Mouse (Mus musculus) limb, embryonic 13.5 days (tissue): ENCODE measurements around the gene Arhgap9. TPM values are rescaled to one million over a fixed set of nuclear protein-coding genes. Genes with fewer than 3 reads are reported as not detected.

Experiments used
- ATAC-seq: fragments of 200-750 bp; cut with Nextera tagmentation; 2 replicates; pipeline ENCODE4 v1.8.0; 2017; ENCODE audit warnings: low read depth, moderate number of reproducible peaks, moderate TSS enrichment; ENCODE audit not compliant: low FRiP score
- H3K27ac ChIP-seq: fragments of 300-500 bp; sonication (generic); 2 replicates; pipeline ENCODE4 v1.5.1; 2015; ENCODE audit warnings: inconsistent platforms, mild to moderate bottlenecking, moderate library complexity
- H3K27me3 ChIP-seq: fragments of 300-500 bp; sonication (generic); 2 replicates; pipeline ENCODE4 v1.6.1; 2015; ENCODE audit warnings: mild to moderate bottlenecking, inconsistent platforms
- H3K36me3 ChIP-seq: fragments of 300-500 bp; sonication (generic); 2 replicates; pipeline ENCODE4 v1.6.1; 2015; ENCODE audit warnings: inconsistent platforms, mild to moderate bottlenecking, moderate library complexity
- H3K4me1 ChIP-seq: fragments of 300-500 bp; sonication (generic); 2 replicates; pipeline ENCODE4 v1.6.1; 2015; ENCODE audit warnings: inconsistent platforms
- H3K4me2 ChIP-seq: fragments of 300-500 bp; sonication (generic); replicated peaks from 2 replicates; pipeline ENCODE4 v1.6.1; 2015; ENCODE audit warnings: inconsistent platforms, mild to moderate bottlenecking, moderate library complexity
- H3K4me3 ChIP-seq: fragments of 300-500 bp; sonication (generic); 2 replicates; pipeline ENCODE4 v1.5.1; 2015; ENCODE audit warnings: moderate library complexity, mild to moderate bottlenecking, inconsistent platforms
- H3K9ac ChIP-seq: fragments of 300-500 bp; sonication (generic); 2 replicates; pipeline ENCODE4 v1.6.1; 2015; ENCODE audit warnings: mild to moderate bottlenecking, inconsistent platforms
- H3K9me3 ChIP-seq: fragments of 300-500 bp; sonication (generic); 2 replicates; pipeline ENCODE4 v1.6.1; 2016; ENCODE audit warnings: inconsistent platforms
- WGBS: fragments of 180-500 bp; shearing (Covaris S2); methylation state at CpG from one replicate; pipeline ENCODE4 v1.1.7; 2015; 5-methylcytosine and 5-hydroxymethylcytosine counted together
- polyA plus RNA-seq: library from polyadenylated mRNA; unstranded; fragments of >200 nt; fragmentation: Nextera tagmentation; extraction: Ambion mirVana; gene quantifications from 2 replicates; pipeline ENCODE4 v1.2.1, GENCODE M21; 2015

Arhgap9 gene
- polyA plus RNA-seq, 1 experiment from 2014 or later: 5.2 TPM

GRCm38 (mm10) chr10:127341891-127342639 is 20.3 kb downstream of the Arhgap9 start, which contains the start of gene Gli1:
Gene Gli1 (minus strand): TSS chr10:127341974.
- peak within 1 kb of the TSS; percentile 57 for H3K4me3 ChIP-seq
- H3K4me1 ChIP-seq: peaks cover 29% of the 10 kb centered on the region
- H3K27ac ChIP-seq: peak within 1 kb of the TSS; percentile 87
- no peaks in the 10 kb centered on the region for H3K27me3 ChIP-seq
- WGBS: under 1% methylated on average over 29 of the region's 29 CpGs
- no peaks in the 10 kb centered on the region for H3K9me3 ChIP-seq
- peak within 1 kb of the TSS; percentile 63 for H3K9ac ChIP-seq
- ATAC-seq: peak; percentile 25
- peaks cover 10% of the 10 kb centered on the region for H3K36me3 ChIP-seq
- peak within 1 kb of the TSS; percentile 75 for H3K4me2 ChIP-seq

GRCm38 (mm10) chr10:127343029-127343428 is 21.3 kb downstream of the Arhgap9 start:
- Histone ChIP-seq H3K9me3 (no peaks in the 10 kb centered on the region), H3K4me2 (no peak overlapping the region), H3K9ac (no peak overlapping the region), H3K36me3 (peaks cover under 1% of the 10 kb centered on the region; the same call in 1 of the 2 replicates), H3K4me3 (no peak overlapping the region), H3K4me1 (peaks cover 27% of the 10 kb centered on the region), H3K27me3 (no peaks in the 10 kb centered on the region), H3K27ac (no peak overlapping the region)
- no peak for ATAC-seq
- WGBS: 72% methylated on average over 3 of the region's 3 CpGs

GRCm38 (mm10) chr10:127346173-127346572 is 24.4 kb downstream of the Arhgap9 start:
- no peaks in the 10 kb centered on the region for H3K9me3 ChIP-seq
- no peaks in the 10 kb centered on the region for H3K27me3 ChIP-seq
- no peak overlapping the region for H3K27ac ChIP-seq
- ATAC-seq: no peak
- no peak overlapping the region for H3K4me2 ChIP-seq
- no peak overlapping the region for H3K4me3 ChIP-seq
- no peak overlapping the region for H3K9ac ChIP-seq
- 90% methylated on average over 3 of the region's 3 CpGs for WGBS
- H3K36me3 ChIP-seq: no peaks in the 10 kb centered on the region
- peaks cover 15% of the 10 kb centered on the region for H3K4me1 ChIP-seq

GRCm38 (mm10) chr10:127348957-127349356 is 27.2 kb downstream of the Arhgap9 start:
- 69% methylated on average over 4 of the region's 4 CpGs for WGBS
- peaks cover 12% of the 10 kb centered on the region for H3K4me1 ChIP-seq
- H3K9me3 ChIP-seq: no peaks in the 10 kb centered on the region
- H3K9ac ChIP-seq: no peak overlapping the region
- ATAC-seq: no peak
- no peaks in the 10 kb centered on the region for H3K36me3 ChIP-seq
- H3K4me2 ChIP-seq: no peak overlapping the region
- no peak overlapping the region for H3K4me3 ChIP-seq
- H3K27me3 ChIP-seq: no peaks in the 10 kb centered on the region
- H3K27ac ChIP-seq: no peak overlapping the region

- no peak for ATAC-seq
- peaks cover 12% of the 10 kb centered on the region for H3K4me1 ChIP-seq
- H3K4me3 ChIP-seq: no peak overlapping the region
- H3K36me3 ChIP-seq: no peaks in the 10 kb centered on the region
- no peak overlapping the region for H3K9ac ChIP-seq
- 82% methylated on average over 8 of the region's 8 CpGs for WGBS
- H3K27me3 ChIP-seq: no peaks in the 10 kb centered on the region
- no peak overlapping the region for H3K27ac ChIP-seq
- H3K9me3 ChIP-seq: no peaks in the 10 kb centered on the region
- H3K4me2 ChIP-seq: no peak overlapping the region
These were observed 28.0 kb downstream of the Arhgap9 start for GRCm38 (mm10) chr10:127349810-127350209.

- Histone ChIP-seq H3K4me2 (peak overlapping the region; percentile 60), H3K9ac (peak overlapping the region; percentile 53; the same call in 1 of the 2 replicates), H3K27me3 (no peaks in the 10 kb centered on the region), H3K4me1 (peaks cover 12% of the 10 kb centered on the region), H3K4me3 (peak overlapping the region; percentile 27), H3K9me3 (no peaks in the 10 kb centered on the region), H3K27ac (no peak overlapping the region), H3K36me3 (no peaks in the 10 kb centered on the region)
- WGBS: 13% methylated on average over 24 of the region's 24 CpGs
- ATAC-seq: peak; percentile 79
These were observed 29.0 kb downstream of the Arhgap9 start for GRCm38 (mm10) chr10:127350594-127351284.

GRCm38 (mm10) chr10:127351285-127351595 is 29.5 kb downstream of the Arhgap9 start:
- no peaks in the 10 kb centered on the region for H3K36me3 ChIP-seq
- peak overlapping the region; percentile 60 for H3K4me2 ChIP-seq
- H3K9me3 ChIP-seq: no peaks in the 10 kb centered on the region
- peaks cover 12% of the 10 kb centered on the region for H3K4me1 ChIP-seq
- peak overlapping the region; percentile 27; the same call in 1 of the 2 replicates for H3K4me3 ChIP-seq
- peak overlapping the region; percentile 53; the same call in 1 of the 2 replicates for H3K9ac ChIP-seq
- WGBS: 76% methylated on average over 8 of the region's 8 CpGs
- no peaks in the 10 kb centered on the region for H3K27me3 ChIP-seq
- no peak overlapping the region for H3K27ac ChIP-seq
- no peak for ATAC-seq

GRCm38 (mm10) chr10:127351719-127352118 is 30.0 kb downstream of the Arhgap9 start:
- ATAC-seq: 0 out of 2 replicates have a peak, but pooled peaks have one; percentile 28
- WGBS: 70% methylated on average over 8 of the region's 8 CpGs
- H3K4me1 ChIP-seq: peaks cover 12% of the 10 kb centered on the region
- no peak overlapping the region for H3K4me2 ChIP-seq
- H3K27me3 ChIP-seq: no peaks in the 10 kb centered on the region
- H3K9me3 ChIP-seq: no peaks in the 10 kb centered on the region
- no peaks in the 10 kb centered on the region for H3K36me3 ChIP-seq
- no peak overlapping the region for H3K27ac ChIP-seq
- H3K9ac ChIP-seq: 0 out of 2 replicates have a peak overlapping the region, but pooled peaks have one; percentile 53
- H3K4me3 ChIP-seq: no peak overlapping the region

GRCm38 (mm10) chr10:127352187-127352586 is 30.4 kb downstream of the Arhgap9 start:
- H3K9ac ChIP-seq: no peak overlapping the region
- H3K27ac ChIP-seq: no peak overlapping the region
- H3K4me1 ChIP-seq: peaks cover 12% of the 10 kb centered on the region
- no peak for ATAC-seq
- H3K36me3 ChIP-seq: no peaks in the 10 kb centered on the region
- no peaks in the 10 kb centered on the region for H3K27me3 ChIP-seq
- no peak overlapping the region for H3K4me3 ChIP-seq
- no peaks in the 10 kb centered on the region for H3K9me3 ChIP-seq
- 70% methylated on average over 9 of the region's 9 CpGs for WGBS
- H3K4me2 ChIP-seq: no peak overlapping the region

GRCm38 (mm10) chr10:127352766-127353165 is 31.0 kb downstream of the Arhgap9 start:
- H3K4me1 ChIP-seq: peaks cover 12% of the 10 kb centered on the region
- H3K27me3 ChIP-seq: no peaks in the 10 kb centered on the region
- no peak overlapping the region for H3K27ac ChIP-seq
- H3K4me3 ChIP-seq: no peak overlapping the region
- H3K9me3 ChIP-seq: no peaks in the 10 kb centered on the region
- H3K9ac ChIP-seq: no peak overlapping the region
- WGBS: 88% methylated on average over 11 of the region's 11 CpGs
- no peak for ATAC-seq
- no peaks in the 10 kb centered on the region for H3K36me3 ChIP-seq
- no peak overlapping the region for H3K4me2 ChIP-seq

GRCm38 (mm10) chr10:127353909-127354895 is 32.4 kb downstream of the Arhgap9 start, which contains the start of gene Inhbe:
Gene Inhbe (minus strand): TSS chr10:127354411.
- ATAC-seq: no peak
- Histone ChIP-seq H3K9ac (no peak within 1 kb of the TSS), H3K4me3 (no peak within 1 kb of the TSS), H3K4me1 (peaks cover 12% of the 10 kb centered on the region), H3K36me3 (no peaks in the 10 kb centered on the region), H3K4me2 (no peak within 1 kb of the TSS), H3K27me3 (no peaks in the 10 kb centered on the region), H3K9me3 (no peaks in the 10 kb centered on the region), H3K27ac (no peak within 1 kb of the TSS)
- 87% methylated on average over 18 of the region's 18 CpGs for WGBS
